Mouse (Mus musculus) common myeloid progenitor, adult 5-6 weeks (primary cell): ENCODE measurements at regions not wholly inside any gene's neighbourhood (a gene's known extent, or its start where the extent isn't known, plus 50 kb on each side); places are given as distances from the start of the nearest gene placed in this dataset.

Experiments
- ATAC-seq: replicated peaks from 2 replicates; pipeline ENCODE4 v1.8.0; 2016; ENCODE audit warnings: low read depth, mild to moderate bottlenecking, moderate TSS enrichment, inconsistent platforms; ENCODE audit not compliant: poor library complexity, severe bottlenecking

DNA sequence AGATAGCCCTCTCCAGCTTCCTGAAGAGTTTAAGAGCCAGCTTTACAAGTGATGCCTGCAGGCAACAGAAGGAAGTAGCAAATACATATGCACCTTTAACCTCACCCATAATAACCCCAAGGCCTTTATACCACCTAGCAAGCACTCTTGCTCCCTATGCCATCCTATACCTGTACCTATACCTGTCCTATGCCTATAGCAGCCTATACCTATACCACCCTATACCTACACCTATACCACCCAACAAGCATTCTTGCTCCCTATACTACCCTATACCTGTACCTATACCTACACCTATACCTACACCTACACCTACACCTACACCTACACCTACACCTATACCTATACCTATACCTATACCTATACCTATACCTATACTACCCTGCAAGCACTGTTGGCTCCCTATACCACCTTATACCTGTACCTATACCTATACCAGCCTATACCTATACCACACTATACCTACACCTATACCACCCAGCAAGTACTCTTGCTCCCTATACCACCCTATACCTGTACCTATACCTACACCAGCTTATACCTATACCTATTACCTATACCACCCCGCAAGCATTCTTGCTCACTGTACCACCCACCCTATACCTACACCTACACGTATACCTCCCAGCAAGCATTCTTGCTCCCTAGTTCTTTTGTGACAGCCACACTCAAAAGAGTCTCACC lies 120.9 kb downstream of the Mycn start:
- ATAC-seq, result no peak

DNA sequence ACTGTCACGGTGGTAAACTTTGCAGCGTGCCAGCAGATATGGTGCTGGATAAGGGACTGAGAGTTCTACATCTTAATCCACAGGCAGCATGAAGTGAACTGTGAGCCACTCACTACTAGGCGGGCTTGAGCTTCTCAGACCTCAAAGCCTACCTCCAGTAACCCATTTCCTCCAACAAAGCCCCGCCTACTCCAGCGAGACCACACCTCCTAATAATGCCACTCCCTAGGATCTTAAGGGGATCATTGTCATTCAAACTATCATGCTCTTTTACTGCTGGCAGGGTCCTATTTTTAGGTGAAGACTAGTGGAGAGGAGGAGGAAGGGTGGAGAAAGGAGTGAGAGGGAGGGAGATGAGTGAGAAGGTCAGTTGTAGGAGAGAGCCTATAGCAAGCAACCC lies 122.0 kb downstream of the Mycn start:
- ATAC-seq, result no peak

DNA sequence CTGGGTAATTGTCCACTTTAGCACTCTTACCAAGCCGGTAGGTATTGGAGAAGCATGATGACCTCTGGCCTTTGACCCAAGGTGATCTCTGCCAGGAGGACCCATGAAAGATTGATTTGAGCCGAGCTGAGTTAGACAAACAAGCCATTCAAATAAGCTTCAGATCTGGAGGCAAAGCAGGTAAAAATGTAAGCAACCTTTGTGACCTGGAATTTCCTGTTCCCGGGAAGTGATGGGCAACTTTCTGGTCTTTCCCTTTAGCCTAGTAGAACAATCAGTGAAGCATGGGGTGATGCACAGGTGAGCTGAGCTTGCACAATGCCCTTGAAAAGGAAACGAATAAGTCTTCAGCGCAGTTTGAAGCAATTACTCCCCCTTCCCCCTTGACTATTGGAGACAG lies 127.0 kb downstream of the Mycn start:
- ATAC-seq, result no peak

DNA sequence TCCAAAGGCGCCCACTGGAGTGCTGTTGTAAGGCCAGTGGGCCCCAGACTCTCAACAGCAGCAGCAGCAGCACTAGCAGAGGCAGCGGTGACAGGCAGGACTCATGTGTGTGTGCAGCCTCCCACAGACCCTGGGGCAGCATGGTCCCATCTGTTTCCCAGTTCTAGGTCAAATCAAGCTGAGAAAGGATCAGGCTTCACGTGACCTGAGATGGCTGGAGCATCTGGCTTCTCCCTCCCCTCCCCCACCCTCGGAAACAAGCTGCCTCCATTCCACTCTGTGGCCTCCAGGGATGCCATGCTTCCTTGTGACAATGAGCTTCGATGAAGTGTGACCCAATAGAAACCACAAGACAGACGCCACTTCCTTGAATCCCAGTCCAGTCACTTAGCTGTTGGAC lies 128.8 kb downstream of the Mycn start:
- no peak for ATAC-seq

DNA sequence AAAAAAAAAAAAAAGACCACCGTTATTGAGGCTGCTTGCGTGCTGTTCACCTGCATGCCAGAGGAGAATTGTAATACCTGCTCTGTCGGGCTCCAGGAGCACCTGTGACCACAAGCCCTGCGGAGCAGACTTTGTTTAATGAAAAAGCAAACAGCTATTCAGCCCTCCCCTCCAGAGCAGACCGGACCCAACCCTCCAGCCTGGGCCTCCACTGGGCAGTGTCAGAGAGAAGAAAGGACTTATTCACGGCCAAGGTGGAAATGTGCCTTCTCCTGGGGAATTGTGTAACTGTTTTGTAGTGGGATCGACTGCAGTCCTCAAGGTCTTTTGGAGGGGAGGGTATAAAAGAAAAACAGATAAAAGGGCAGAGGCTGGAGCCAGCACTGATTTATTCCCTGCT lies 130.8 kb downstream of the Mycn start:
- no peak for ATAC-seq

DNA sequence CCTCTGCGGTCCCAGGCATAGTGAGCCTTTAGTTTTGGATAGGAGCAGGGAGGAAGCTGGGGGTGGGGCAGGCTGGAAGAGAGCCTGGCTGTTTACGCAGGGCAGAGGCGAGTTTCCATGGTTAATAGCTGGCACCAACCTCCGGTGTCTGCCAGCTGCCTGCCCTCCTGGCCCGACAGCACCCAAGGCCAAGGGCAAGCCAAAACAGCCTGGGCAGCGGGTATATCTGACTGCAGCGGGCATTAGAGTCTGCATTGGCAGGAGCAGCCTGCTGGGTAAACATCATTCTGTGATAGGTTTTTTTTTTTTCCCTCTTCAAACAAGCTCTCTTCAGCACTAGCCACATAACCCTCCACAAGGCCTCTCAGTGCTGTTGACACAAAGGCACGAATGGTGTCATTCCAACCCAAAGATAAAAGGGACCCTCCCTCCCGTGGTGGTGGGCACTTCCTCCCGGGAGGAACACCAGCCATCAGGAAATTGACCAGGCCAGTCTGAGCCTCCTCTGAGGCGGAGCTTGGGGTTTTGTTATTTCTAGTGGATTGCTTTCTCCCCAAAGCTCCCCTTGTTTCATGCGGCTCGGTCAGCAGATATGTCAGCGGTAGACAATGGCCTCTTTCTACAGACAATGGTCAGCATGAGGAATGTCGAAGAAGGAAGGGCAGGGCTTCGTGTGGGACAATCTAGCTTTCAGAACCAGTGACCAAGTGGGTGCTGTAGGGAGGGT lies 131.4 kb downstream of the Mycn start:
- peak; percentile 88 for ATAC-seq

DNA sequence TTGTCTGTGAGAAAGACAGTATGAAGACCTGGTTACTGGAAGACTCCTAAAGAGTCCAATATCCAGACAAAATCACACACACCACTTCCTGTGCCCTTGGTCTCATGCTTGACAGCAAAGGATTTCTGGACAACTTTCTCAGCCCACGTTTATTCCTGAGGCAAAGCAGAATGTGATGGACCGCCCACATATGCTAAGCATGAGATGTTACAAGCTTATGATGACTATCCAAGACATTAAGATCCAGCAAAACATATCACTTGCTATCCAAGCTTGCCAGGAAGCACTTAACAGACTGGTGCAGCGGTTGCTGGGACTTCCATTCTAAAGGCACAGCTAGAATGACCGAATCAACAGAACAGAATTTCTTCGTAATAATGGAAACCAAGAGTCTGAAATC lies 133.6 kb downstream of the Mycn start:
- no peak for ATAC-seq

DNA sequence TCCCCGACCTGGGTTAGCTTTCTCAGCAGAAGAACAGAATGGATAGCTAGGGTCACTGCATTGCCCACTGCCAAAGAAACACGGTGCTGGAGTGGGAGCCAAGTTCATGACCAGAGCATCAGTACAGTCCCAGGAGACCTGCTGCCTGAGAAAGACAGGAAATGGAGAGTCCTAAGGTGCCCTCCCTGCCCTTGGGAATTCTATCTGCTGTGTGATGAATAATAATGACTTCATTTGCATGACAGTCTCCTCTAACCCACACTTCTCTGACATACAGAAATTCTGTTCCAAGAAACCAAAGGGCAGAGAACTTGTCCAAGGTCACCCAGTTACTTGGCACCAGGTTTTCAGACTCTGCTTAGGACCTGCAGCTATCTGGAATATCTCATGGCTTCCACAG lies 138.1 kb downstream of the Mycn start:
- ATAC-seq, result no peak

DNA sequence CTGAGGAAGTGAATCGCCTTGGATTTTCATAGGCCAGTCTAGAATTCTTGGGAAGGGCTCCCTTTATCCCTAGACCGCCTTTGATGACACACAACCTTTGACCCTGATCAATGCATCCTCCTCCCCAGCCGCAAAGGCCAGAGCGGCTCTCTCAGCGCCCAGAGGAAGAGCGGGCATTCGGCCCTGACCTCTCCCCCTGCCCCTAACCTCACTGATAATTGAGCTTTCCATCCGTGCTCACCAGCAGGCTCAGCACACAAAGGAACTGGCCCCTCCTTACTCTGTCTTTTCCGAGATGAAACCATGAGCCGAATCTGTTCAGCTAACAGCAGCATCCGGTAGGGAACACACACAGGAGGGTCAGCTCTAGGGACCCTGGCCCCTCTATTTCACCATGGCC lies 139.3 kb downstream of the Mycn start:
- ATAC-seq, result no peak

DNA sequence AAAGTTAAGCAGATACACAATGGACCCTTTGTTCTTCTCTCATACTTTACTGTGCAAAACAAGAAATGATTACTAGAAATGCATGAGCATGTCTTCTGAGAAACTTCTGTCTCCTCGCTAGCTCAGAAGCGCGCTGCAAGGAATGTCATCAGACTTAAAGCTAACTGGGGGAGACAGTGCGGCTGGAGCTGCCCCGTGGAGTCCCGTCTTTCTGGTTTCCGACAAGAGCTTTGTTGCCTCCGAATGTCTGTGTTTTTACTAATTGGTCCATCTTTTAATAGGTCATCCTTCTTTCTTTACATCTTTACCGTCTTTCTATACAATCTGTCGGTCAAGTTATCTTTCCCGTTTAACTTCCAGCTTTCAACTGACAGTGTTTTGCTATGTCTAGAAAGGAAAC lies 140.0 kb downstream of the Mycn start:
- no peak for ATAC-seq

DNA sequence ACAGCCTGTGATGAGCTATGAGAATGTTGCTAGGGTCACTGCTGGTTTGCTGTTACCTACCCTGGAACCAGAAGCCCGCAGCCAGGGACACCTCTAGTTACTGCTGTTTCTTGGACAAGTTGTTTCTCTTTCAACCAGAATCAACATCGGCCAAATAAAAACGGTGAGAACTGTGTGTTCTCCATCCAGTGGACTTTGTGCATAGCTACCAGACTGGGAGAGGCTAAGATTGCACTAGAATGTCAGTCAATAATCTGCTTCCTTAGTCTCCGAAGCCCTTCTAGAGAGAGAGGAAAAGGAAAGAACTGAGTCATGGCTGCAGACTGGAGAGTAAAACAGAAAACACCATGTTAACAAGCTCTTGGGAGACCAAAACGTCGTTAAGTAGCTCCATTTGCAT lies 141.6 kb downstream of the Mycn start:
- no peak for ATAC-seq

DNA sequence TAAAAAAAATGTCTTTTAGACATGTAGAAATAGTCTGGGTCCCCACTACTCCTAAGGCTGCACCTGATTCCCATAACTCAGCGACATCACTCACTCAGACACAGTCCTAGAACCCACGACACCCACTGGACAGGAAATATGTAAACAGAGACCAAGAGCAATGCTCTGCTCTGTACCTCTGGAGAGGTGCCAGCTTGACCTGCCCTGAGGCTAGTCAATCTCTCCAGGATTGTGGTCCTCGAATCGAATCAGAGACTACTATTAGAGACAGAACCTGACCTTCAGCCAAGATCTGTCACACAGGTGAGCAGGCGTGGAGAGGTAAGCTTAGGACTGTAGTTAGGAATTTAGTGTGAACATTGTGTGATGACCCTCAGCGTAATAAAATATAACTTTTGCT lies 152.7 kb downstream of the Mycn start:
- no peak for ATAC-seq

DNA sequence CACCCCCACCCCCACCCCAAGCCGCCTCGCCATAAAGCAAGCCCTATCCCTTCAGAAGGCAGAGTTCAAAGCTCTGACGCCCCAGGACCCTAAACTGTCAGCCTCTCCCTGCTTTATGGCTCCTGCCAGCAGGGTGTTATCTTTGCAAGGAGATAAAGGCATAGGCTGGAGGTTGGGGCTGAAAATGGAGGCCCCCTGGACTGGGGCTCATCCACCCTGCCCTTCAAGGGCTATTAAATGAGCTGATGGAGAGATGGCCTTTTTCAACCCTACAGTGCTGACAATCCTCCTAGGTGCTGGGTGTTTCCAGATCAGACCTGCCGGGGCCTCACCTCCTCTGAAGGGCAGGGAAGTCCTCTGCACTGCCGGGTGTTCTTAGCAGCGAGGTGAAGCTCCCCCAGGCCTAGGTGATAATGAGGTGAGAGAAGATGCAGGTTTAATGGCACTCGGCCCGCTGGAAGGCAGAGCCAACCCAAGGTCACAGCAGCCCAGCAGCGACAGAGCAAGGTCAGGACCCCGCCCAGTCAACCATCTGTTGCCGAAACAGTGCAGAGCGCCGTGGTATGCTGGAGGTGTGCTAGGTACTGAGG lies 153.4 kb downstream of the Mycn start:
- ATAC-seq, result no peak

DNA sequence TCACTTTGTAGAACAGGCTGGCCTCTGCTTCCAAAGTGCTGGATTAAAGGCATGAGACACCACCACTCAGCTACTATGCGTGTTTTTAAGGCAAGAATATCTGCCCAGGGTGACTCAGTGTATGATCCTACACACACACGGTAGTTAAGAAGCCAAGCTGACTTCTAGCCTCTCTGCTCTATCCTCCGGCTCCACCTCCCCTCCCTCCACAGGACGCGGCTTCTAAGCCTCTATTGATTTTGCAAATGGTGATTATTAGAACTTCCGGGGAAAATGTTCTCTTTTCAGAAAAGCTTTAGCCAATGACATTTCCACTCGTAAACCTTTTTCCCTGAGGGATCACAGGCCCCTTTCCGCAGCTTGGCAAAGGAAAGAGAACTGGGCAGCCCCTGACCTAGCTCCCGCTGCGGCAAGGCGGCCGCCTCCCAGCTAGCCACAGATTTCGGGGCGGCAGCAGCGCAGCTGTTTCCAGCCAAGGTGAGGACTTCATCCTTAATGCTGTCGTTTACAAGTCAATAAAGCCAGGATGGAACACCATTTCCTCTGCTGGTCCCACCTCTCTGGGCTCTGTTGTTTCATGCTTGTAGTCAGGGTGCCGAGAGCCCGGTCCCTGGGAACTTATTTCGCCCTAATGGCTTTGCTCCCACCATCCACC lies 154.0 kb downstream of the Mycn start:
- ATAC-seq, result no peak

DNA sequence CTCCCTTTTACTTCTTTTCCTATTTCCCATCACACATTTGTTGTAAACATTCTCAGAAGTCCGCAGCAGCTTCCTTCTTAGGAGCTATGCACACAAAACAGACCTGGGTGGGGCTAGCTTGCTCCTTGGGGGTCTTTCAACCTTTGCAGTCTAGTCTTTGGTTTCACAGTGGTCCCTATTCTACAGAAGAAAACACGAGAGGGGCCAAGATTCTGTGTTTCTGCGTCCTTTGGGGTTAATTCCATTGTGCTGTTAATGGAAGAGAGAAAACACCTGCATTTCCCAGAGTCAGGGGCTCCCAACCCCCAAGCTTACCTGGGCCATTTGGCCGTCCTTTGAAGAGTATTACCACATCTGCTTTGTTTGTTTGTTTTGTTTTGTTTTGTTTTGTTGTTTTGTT lies 154.6 kb downstream of the Mycn start:
- no peak for ATAC-seq

DNA sequence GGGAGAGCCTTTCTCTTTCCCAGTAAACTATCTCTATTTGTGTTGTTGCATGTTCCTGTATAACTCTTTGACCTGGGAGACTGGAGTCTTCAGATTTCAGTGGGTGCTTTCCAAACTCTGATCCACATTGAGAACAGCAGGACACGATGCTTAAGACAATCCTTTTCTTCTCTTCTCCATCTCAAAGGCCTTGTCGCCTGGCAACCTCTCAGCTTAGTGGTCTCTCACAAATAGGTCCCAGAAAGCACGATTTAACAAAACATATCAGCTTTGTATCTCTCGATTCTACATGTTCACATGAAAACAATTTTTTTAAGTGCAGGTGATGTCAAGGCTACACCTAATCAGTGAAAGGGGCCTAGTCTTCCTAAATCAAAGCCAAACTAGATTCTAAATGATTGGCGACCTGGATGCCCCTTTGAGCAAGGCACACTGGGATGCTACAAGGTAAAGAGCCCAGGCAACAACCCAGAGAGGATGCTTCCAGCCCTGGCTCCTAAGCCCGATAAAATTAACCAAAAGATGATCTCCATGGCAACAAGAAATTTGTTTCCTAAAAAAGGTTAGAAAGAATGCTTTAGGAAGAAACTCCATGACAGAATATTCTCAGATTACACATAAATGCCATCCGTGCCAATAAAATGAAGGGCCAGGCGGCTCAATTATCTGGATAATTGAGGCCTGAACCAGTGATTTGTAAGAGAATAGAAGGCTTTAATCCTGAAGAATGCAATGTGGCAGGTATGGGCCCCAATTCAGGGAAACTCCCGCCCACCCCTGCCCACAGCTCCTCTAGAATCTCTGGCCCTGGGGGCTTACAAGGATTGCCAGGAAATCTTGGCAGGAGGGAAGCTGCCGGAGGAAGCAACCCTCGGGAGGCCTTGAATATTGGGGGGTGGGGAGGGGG lies 157.8 kb downstream of the Mycn start:
- no peak for ATAC-seq

DNA sequence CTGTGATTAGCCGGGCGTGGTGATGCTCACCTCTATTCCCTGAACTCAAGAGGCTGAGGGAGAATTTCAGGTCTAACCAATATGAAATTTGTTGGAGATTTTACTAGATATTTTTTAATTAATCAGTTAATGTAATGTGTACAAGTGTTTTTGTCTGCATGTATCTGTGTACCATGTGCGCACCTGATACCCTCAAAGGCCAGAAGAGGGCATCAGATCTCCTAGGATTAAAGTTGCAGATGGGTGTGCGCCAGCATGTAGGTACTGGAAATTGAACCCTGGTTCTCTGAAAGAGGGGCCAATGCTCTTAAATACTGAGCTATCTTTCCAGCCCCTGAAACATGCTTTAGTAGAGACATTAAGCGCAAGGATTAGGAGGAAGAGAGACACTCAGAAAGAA lies 160.2 kb downstream of the Mycn start:
- no peak for ATAC-seq

DNA sequence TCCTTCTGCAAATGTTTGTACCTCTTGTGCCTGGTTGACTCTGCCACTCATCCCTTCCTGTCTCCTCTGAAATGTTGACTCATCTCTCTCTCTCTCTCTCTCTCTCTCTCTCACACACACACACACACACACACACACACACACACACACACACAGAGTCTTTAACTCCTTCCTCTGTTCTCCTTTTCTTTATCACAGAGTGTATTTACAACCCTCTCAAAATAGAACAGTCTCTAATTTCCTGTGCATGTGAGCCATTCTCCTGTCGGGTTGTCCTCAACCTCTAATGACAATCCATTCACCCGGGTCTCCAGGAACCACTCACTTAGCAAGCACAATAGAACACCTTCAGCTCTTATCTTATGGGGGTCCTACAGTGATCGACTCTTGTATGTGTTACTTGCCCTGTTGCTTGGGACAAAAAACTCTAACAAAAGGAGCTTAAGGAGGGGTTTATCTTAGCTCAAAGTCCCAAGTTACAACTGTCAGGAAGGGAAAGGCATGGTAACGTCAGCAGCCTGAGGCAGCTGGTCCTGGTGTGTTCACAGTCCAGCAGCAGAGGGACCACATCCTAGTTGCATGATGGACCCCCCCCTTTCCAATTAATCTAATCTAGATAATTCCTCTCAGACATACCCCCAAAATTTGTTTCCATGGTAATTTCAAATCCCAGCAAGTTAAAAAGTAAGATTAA lies 163.0 kb downstream of the Mycn start:
- ATAC-seq, result no peak

DNA sequence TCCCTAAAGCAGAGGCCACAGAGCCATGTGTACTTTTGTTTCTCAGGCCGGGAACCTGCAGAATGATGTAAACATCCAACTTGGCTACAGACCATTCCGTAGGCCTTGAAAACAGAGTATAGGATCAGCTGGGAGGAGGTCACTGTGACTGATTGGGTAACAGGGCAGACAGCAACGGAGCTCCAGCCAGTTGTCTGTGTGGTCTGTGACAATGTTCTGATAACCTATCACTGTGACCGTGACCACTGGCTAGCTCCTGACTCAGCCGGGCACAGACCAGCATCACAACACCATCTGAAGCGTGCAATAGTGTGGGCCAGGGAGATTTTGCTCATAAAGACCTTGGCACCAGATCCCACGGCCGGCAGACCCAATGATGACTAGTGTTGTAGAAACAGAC lies 164.3 kb downstream of the Mycn start:
- no peak for ATAC-seq

DNA sequence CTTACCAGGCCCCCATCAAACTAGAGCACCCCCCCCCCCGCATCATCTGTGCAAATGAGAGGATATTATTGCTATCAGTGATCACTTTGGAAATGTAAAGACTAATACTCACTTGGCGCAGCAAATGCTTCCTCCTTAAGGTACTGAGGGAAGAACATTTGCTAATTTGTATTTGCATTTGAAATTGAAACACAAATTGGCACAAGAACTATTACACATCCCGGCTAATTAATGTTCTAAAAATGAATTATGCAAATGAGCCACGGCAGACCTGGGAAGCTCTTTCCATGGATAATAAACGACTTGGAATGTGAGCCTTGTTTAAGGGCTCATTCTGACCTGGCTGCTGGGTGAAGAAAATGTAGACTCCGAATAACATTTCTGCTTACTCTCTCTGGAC lies 164.9 kb downstream of the Mycn start:
- ATAC-seq, result no peak
